Mouse (Mus musculus): ENCODE measurements at regions not wholly inside any gene's neighbourhood (a gene's known extent, or its start where the extent isn't known, plus 50 kb on each side); places are given as distances from the start of the nearest gene placed in this dataset.

GRCm38 (mm10) chr10:37402376-37402775 is 263.7 kb upstream of the Marcks start:
- no peaks in the 10 kb centered on the region for H3K36me3 ChIP-seq (replicated peaks)
- H3K27me3 ChIP-seq (replicated peaks; ENCODE audit: low read depth, poor library complexity, severe bottlenecking), result no peaks in the 10 kb centered on the region
- whole genome bisulfite sequencing, result 90% methylated on average over 1 of the region's 1 CpGs

DNA sequence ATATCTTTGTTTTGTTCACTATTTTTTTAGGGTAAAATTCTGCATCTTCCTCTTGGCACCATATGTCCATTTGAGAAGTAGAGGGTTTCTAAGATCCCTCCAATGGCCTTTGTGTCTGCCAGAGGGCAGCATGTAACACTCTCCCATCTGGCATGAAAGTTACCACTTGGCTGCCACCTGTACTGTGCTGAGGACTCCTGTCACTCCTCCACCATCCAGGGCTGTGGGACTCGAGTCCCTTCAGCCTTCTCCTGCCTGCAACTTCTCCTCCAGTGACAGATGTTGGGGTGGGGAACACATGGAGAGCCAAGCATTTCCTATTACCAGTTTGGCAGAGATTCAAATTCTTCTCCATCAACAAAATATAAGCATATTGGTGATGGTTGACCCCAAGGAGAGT is 262.3 kb upstream of the Marcks start:
- H3K27ac ChIP-seq (replicated peaks), result peak overlapping the region; percentile 40; the same call in 1 of the 2 replicates
- 49% methylated on average over 1 of the region's 1 CpGs for WGBS
- no peak for DNase-seq (ENCODE audit: low spot score)
- no peak overlapping the region for H3K4me3 ChIP-seq
- H3K27me3 ChIP-seq (replicated peaks; ENCODE audit: low read depth, poor library complexity, severe bottlenecking), result no peaks in the 10 kb centered on the region
- H3K9me3 ChIP-seq, result no peaks in the 10 kb centered on the region
- H3K4me1 ChIP-seq, result peaks cover 47% of the 10 kb centered on the region
- H3K36me3 ChIP-seq (replicated peaks), result no peaks in the 10 kb centered on the region

More at GRCm38 (mm10) chr10:37402376-37402775, 263.7 kb upstream of the Marcks start:
- H3K9me3 ChIP-seq, result no peaks in the 10 kb centered on the region
- DNase-seq (ENCODE audit: low spot score), result no peak
- no peak overlapping the region for H3K27ac ChIP-seq (replicated peaks)
- H3K4me3 ChIP-seq, result no peak overlapping the region
- H3K4me1 ChIP-seq, result peaks cover 34% of the 10 kb centered on the region

DNA sequence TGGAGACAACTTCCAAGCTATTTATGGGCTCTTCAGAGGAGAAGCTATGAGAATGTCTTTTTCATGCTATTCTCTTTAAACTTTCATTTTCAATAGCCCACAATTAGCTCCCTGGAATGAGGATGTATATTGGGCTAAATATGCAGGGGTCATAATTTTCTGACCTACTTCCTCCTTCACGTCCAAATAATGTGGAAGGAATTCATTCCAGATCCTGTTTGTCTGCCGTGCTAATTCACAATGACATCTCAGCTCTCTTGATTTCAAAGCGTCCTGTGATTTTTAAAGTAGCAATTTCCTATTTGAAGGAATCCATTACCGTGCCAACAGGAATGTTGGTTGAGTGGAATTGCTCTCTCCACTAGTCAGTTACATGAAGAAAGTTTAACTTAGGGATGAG is 261.7 kb upstream of the Marcks start:
- H3K9me3 ChIP-seq, result no peaks in the 10 kb centered on the region
- H3K4me3 ChIP-seq, result no peak overlapping the region
- 24% methylated on average over 4 of the region's 4 CpGs for WGBS

GRCm38 (mm10) chr10:37397271-37397991 is 258.7 kb upstream of the Marcks start:
- no peaks in the 10 kb centered on the region for H3K27me3 ChIP-seq (replicated peaks; ENCODE audit: low read depth, poor library complexity, severe bottlenecking)
- peaks cover 47% of the 10 kb centered on the region for H3K4me1 ChIP-seq
- H3K4me3 ChIP-seq, result peak overlapping the region; percentile 53
- no peaks in the 10 kb centered on the region for H3K9me3 ChIP-seq
- 3% methylated on average over 18 of the region's 18 CpGs for WGBS
- peak; percentile 90 for DNase-seq (ENCODE audit: low spot score)
- peak overlapping the region; percentile 87 for H3K27ac ChIP-seq (replicated peaks)
- no peaks in the 10 kb centered on the region for H3K36me3 ChIP-seq (replicated peaks)

More for the DNA sequence above, 261.7 kb upstream of the Marcks start:
- no peak for DNase-seq (ENCODE audit: low spot score)
- Histone ChIP-seq H3K4me1 (peaks cover 47% of the 10 kb centered on the region), H3K27me3 (replicated peaks; ENCODE audit: low read depth, poor library complexity, severe bottlenecking) (no peaks in the 10 kb centered on the region), H3K36me3 (replicated peaks) (no peaks in the 10 kb centered on the region), H3K27ac (replicated peaks) (no peak overlapping the region)

DNA sequence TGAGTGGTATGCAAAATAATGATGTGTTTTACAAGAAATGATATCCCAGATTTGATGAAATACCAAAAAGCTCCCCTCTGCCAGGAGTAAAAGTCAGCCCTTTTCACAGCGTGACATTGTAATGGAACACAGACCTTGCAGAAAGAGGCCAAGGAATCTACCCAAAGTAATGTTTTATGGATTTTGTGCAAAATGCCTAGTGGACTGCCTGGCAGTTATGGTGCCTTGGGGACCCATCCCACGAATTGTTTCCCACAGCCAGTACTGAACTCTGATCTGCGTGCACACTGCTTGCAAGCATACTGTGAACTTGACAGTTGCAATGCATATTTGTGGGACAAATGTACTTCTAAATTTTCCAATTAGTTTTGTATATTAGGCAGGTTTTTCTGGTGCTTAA is 251.3 kb upstream of the Marcks start:
- no peaks in the 10 kb centered on the region for H3K4me1 ChIP-seq
- no peak for DNase-seq (ENCODE audit: low spot score)
- H3K27me3 ChIP-seq (replicated peaks; ENCODE audit: low read depth, poor library complexity, severe bottlenecking), result no peaks in the 10 kb centered on the region
- no peak overlapping the region for H3K27ac ChIP-seq (replicated peaks)
- no peak overlapping the region for H3K4me3 ChIP-seq
- H3K36me3 ChIP-seq (replicated peaks), result no peaks in the 10 kb centered on the region
- no peaks in the 10 kb centered on the region for H3K9me3 ChIP-seq
- WGBS, result 74% methylated on average over 3 of the region's 3 CpGs

DNA sequence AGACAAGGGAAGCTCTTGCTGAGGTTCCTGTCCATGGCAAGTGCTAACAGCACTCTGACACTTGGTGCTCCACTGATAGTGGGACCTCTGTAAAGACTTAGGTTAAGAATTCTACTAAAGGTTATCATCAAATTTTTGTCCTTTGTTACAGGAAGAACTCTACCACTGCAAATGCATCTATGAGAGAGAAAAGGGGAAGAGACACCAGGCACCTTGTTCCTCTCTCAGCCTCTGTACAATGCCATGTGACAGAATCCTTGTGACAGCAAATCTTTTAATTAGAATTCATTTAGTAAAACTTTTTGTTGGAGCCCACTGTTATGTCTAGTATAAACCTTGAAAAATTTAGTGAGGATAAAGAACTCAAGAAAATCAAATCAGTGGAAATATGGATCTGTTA is 247.5 kb upstream of the Marcks start:
- Histone ChIP-seq H3K27ac (replicated peaks) (no peak overlapping the region), H3K27me3 (replicated peaks; ENCODE audit: low read depth, poor library complexity, severe bottlenecking) (no peaks in the 10 kb centered on the region), H3K4me1 (no peaks in the 10 kb centered on the region), H3K9me3 (no peaks in the 10 kb centered on the region), H3K4me3 (no peak overlapping the region), H3K36me3 (replicated peaks) (no peaks in the 10 kb centered on the region)
- no peak for DNase-seq (ENCODE audit: low spot score)

- Histone ChIP-seq H3K9me3 (no peaks in the 10 kb centered on the region), H3K27ac (replicated peaks) (no peak overlapping the region), H3K4me3 (no peak overlapping the region), H3K36me3 (replicated peaks) (no peaks in the 10 kb centered on the region), H3K4me1 (peaks cover 6% of the 10 kb centered on the region), H3K27me3 (replicated peaks; ENCODE audit: low read depth, poor library complexity, severe bottlenecking) (no peaks in the 10 kb centered on the region)
- WGBS, result 58% methylated on average over 1 of the region's 1 CpGs
- DNase-seq (ENCODE audit: low spot score), result no peak
Measured at GRCm38 (mm10) chr10:37380024-37380423, 241.3 kb upstream of the Marcks start.

DNA sequence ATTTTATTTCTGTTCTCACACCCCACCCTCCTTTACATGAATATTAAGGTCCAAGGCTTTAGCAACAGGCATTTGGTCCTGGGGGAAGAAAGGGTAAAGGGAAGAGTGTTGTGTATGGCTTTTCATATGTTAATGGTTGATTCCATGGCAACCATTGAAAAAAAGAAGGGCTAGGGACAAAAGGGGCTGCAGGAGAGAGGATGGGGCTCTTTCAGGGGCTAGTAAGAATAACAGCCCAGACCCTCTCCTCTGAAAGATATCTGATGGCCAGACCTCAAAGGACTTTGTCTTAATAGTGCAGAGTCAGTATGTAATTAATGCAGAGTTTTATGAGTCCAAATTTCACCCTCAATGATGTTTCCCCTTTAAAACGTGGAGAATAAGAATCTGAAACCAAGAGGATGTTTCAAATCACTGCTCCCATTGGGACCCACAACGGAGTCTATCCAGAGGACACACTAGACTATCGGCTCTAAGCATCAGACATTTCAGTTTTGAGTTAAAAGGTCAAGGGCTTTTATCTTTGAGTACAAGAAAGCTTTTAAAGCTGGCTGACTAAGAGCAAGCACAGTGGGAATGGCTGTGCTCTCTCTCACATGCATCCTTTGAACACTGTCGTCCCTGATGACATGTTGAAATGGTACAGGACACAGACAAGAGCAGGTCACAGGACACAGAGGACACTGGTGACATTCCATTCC is 239.4 kb upstream of the Marcks start:
- H3K27ac ChIP-seq (replicated peaks), result peak overlapping the region; percentile 51

DNA sequence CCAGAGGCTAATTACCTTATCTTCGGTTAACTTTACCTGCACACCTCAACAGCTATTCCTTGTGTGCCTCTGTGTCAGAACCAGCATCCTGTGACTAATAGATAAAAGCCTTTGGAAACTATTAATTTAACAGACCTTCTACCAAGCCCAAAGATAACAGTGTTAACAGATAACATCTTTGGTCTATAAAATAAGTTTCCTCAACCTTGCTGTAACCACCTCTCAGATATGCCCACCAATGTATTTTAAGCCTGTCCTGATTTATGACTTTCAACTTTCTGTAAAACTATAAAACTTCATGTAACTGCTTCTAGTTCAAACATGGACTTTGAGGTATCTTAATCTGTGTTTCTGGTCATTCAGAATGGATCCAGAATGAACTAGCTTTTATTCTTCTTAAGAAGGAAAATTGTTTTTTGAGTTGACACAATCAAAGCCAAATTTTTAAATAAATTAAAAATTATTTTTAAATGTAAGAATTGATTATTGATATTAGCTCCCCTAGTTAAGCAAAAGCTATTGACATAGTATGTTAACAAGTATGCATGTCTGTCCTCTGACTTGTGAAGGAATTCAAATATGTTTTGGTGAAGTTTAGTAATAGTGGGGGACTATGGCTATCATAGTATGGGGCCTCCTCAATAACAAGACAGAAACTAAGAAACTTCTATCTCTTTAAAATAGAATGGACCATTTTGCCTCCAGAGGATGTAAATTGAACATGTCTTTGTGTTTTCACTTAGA is 238.7 kb upstream of the Marcks start:
- H3K4me1 ChIP-seq, result peaks cover 6% of the 10 kb centered on the region
- no peak overlapping the region; the same call in 1 of the 2 replicates for H3K27ac ChIP-seq (replicated peaks)
- DNase-seq (ENCODE audit: low spot score), result no peak
- no peaks in the 10 kb centered on the region for H3K36me3 ChIP-seq (replicated peaks)
- no peak overlapping the region for H3K4me3 ChIP-seq
- 84% methylated on average over 1 of the region's 1 CpGs for WGBS
- no peaks in the 10 kb centered on the region for H3K9me3 ChIP-seq
- no peaks in the 10 kb centered on the region for H3K27me3 ChIP-seq (replicated peaks; ENCODE audit: low read depth, poor library complexity, severe bottlenecking)

More for the DNA sequence above, 239.4 kb upstream of the Marcks start:
- H3K4me1 ChIP-seq, result peaks cover 6% of the 10 kb centered on the region
- no peak for DNase-seq (ENCODE audit: low spot score)
- H3K4me3 ChIP-seq, result no peak overlapping the region
- H3K36me3 ChIP-seq (replicated peaks), result no peaks in the 10 kb centered on the region
- no peaks in the 10 kb centered on the region for H3K27me3 ChIP-seq (replicated peaks; ENCODE audit: low read depth, poor library complexity, severe bottlenecking)
- 19% methylated on average over 4 of the region's 4 CpGs for WGBS
- H3K9me3 ChIP-seq, result no peaks in the 10 kb centered on the region

GRCm38 (mm10) chr10:37376172-37376571 is 237.5 kb upstream of the Marcks start:
- Histone ChIP-seq H3K27ac (replicated peaks) (no peak overlapping the region), H3K36me3 (replicated peaks) (no peaks in the 10 kb centered on the region), H3K27me3 (replicated peaks; ENCODE audit: low read depth, poor library complexity, severe bottlenecking) (no peaks in the 10 kb centered on the region), H3K4me1 (peaks cover 6% of the 10 kb centered on the region), H3K9me3 (no peaks in the 10 kb centered on the region), H3K4me3 (no peak overlapping the region)
- DNase-seq (ENCODE audit: low spot score), result no peak
- WGBS, result 81% methylated on average over 1 of the region's 1 CpGs

DNA sequence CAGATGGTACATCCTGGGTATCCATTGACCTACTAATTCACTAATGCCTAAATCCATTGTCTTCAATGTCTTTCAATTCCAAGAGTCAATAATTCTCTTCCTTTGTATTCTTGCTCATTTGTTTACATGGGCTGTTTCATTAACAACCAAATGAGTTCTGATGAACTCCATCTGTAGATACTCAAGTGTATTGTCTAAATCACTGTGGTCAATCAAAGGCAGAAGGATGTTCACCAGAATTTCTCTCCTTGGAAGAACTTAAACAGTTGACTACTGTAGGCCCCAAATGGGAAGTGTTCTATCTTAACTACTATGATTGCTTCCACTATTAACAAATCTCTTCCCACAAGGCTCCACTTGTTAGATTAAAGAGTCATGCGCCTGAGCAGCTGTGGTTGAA is 236.9 kb upstream of the Marcks start:
- Histone ChIP-seq H3K4me1 (peaks cover 6% of the 10 kb centered on the region), H3K27me3 (replicated peaks; ENCODE audit: low read depth, poor library complexity, severe bottlenecking) (no peaks in the 10 kb centered on the region), H3K4me3 (no peak overlapping the region), H3K27ac (replicated peaks) (no peak overlapping the region), H3K9me3 (no peaks in the 10 kb centered on the region), H3K36me3 (replicated peaks) (no peaks in the 10 kb centered on the region)
- 94% methylated on average over 1 of the region's 1 CpGs for WGBS
- DNase-seq (ENCODE audit: low spot score), result no peak

- Histone ChIP-seq H3K36me3 (replicated peaks) (no peaks in the 10 kb centered on the region), H3K27ac (replicated peaks) (no peak overlapping the region), H3K4me3 (no peak overlapping the region), H3K27me3 (replicated peaks; ENCODE audit: low read depth, poor library complexity, severe bottlenecking) (no peaks in the 10 kb centered on the region), H3K9me3 (no peaks in the 10 kb centered on the region), H3K4me1 (no peaks in the 10 kb centered on the region; the same call in 1 of the 2 replicates)
- no peak for DNase-seq (ENCODE audit: low spot score)
- whole genome bisulfite sequencing, result 90% methylated on average over 5 of the region's 5 CpGs
Measured at GRCm38 (mm10) chr10:37368997-37369679, 230.4 kb upstream of the Marcks start.

All from embryonic facial prominence, embryonic 10.5 days (tissue).